ENCODE assay signal across 8 mouse cellular contexts in the genomic region with DNA sequence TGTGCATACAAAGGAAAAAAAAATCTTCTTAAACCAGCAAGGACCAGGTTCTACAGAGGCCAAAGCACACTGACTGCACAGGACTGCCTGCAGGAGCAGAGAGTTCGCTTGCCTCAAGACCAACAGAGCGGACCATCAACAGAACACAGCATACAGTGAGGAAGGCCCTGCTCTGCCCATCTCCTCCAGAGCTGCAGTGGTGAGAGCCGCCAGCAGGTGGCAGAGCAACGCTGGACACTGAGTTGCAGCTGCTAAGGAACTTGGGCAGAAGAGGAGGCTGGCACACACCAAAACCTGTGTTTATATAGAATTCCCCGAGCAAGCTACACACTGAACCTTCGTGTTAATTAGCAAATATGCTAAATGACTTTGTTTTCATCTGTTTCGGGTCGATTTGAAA. TPM values are rescaled to one million over a fixed set of nuclear protein-coding genes. Genes with fewer than 3 reads are reported as not detected.
DNase-seq lines count a peak whose midpoint lies in the region; ATAC-seq and TF ChIP-seq lines count a peak whose summit lies in the region.

No protein-coding gene starts in this region.

- intact Hi-C loops in left cerebral cortex, postnatal 25 days (cut with DNase I), result loop anchor here (1.0 kb wide), 1 partner anchor 149 kb away; no protein-coding TSS in a partner anchor

- no peaks in the 10 kb centered on the region for H3K27me3 ChIP-seq in midbrain, embryonic 12.5 days

- H3K36me3 ChIP-seq in midbrain, embryonic 12.5 days, result peaks cover 5% of the 10 kb centered on the region

- peak; percentile 58 for ATAC-seq in midbrain, embryonic 12.5 days (ENCODE audit: low FRiP score, low read depth)

- DNase-seq in adrenal gland, adult 18-20 months (ENCODE audit: low spot score in 2 of 2), result peak; percentile 85 to 86
- peak; percentile 89 for DNase-seq in gastrocnemius, postnatal 10 days
- DNase-seq in kidney, adult 11 months, result peak; percentile 60
- peak; percentile 86 to 89 for DNase-seq in left cerebral cortex, postnatal 25 days (ENCODE audit: low spot score in 2 of 2)
- peak; percentile 38 for DNase-seq in skeletal muscle tissue, adult 2 months (ENCODE audit: low read depth, low spot score)
- DNase-seq in yolk sac, embryonic 10.5 days (ENCODE audit: low spot score), result no peak

- no peak overlapping the region for H3K4me3 ChIP-seq in cortical plate, adult 2 months (ENCODE audit: insufficient read depth, low read length)
- H3K4me3 ChIP-seq in midbrain, embryonic 12.5 days, result no peak overlapping the region

- no peak for TF ChIP-seq POLR2A in cortical plate, adult 2 months (IDR thresholded peaks at IDR 0.05; ENCODE audit: extremely low read depth, insufficient read depth, low read length)

- TF ChIP-seq CTCF in cortical plate, adult 2 months (IDR thresholded peaks at IDR 0.05; ENCODE audit: extremely low read depth, insufficient read depth, low read length), result peak; percentile 96

- 26% methylated on average over 8 of the region's 8 CpGs for WGBS in midbrain, embryonic 12.5 days

- H3K4me1 ChIP-seq in cortical plate, adult 2 months (ENCODE audit: control insufficient read depth, insufficient read depth, low read length), result no peaks in the 10 kb centered on the region
- no peaks in the 10 kb centered on the region for H3K4me1 ChIP-seq in midbrain, embryonic 12.5 days

- H3K9ac ChIP-seq in midbrain, embryonic 12.5 days (replicated peaks), result no peak overlapping the region

- no peak overlapping the region for H3K4me2 ChIP-seq in midbrain, embryonic 12.5 days (replicated peaks)

- H3K27ac ChIP-seq in cortical plate, adult 2 months (ENCODE audit: insufficient read depth, low read length), result no peak overlapping the region
- H3K27ac ChIP-seq in midbrain, embryonic 12.5 days (replicated peaks), result no peak overlapping the region

- H3K9me3 ChIP-seq in midbrain, embryonic 12.5 days, result no peaks in the 10 kb centered on the region

RNA-seq across cellular contexts. Expression of gene Cldn22, which starts 42.8 kb away (rescaled TPM):
- 1 to 10 TPM; 4.1 to 5.2 TPM for total RNA-seq in adrenal gland, adult 18-20 months (2021)
- polyA plus RNA-seq in cortical plate, adult 2 months (2012; rRNA removed), result 3.2 and 4.6 TPM in 2 replicates
- under 1 TPM in 1 of 2 experiments, not detected in 1; 0.23 TPM for total RNA-seq in gastrocnemius, postnatal 10 days (2021)
- under 1 TPM; 0.46 to 0.62 TPM for total RNA-seq in left cerebral cortex, postnatal 25 days (2021)
- polyA plus RNA-seq in midbrain, embryonic 12.5 days (2016; fragmentation: Nextera tagmentation; extraction: Ambion mirVana), result not detected in 2 replicates

RNA-seq across cellular contexts. Expression of gene Cldn24, which starts 45.1 kb away (rescaled TPM):
- not detected for total RNA-seq in adrenal gland, adult 18-20 months (2021)
- polyA plus RNA-seq in cortical plate, adult 2 months (2012; rRNA removed), result not detected in 2 replicates
- total RNA-seq in gastrocnemius, postnatal 10 days (2021), result not detected
- not detected for total RNA-seq in left cerebral cortex, postnatal 25 days (2021)
- polyA plus RNA-seq in midbrain, embryonic 12.5 days (2016; fragmentation: Nextera tagmentation; extraction: Ambion mirVana), result not detected in 2 replicates
